Mouse (Mus musculus) G1E (cell line): ENCODE results near the gene Hist1h2bh.

Experiments
- CTCF ChIP-seq: IDR thresholded peaks from 2 replicates; pipeline ENCODE4 v1.5.1; 2012; ENCODE audit warnings: low read depth, low read length, inconsistent platforms, mixed read lengths
- GATA1 ChIP-seq: IDR thresholded peaks from 2 replicates; pipeline ENCODE4 v1.6.1; 2012; ENCODE audit warnings: borderline replicate concordance, low read length, inconsistent platforms, mixed read lengths
- GATA2 ChIP-seq: IDR thresholded peaks from 2 replicates; pipeline ENCODE4 v1.6.1; 2012; ENCODE audit warnings: low read depth, low read length, inconsistent platforms, borderline replicate concordance
- POLR2AphosphoS5 ChIP-seq: IDR thresholded peaks from 2 replicates; pipeline ENCODE4 v1.6.1; 2012; ENCODE audit warnings: low read depth, low read length, inconsistent platforms; ENCODE audit not compliant: insufficient replicate concordance
- TAL1 ChIP-seq: conservative IDR thresholded peaks from 2 replicates; pipeline ENCODE4 v1.6.1; 2012; ENCODE audit warnings: low read depth, low read length, inconsistent platforms, mixed read lengths

- TF ChIP-seq CTCF (no peak), GATA2 (no peak), GATA1 (no peak), TAL1 (no peak), POLR2AphosphoS5 (no peak)
Measured at GRCm38 (mm10) chr13:23538249-23538648, 4.9 kb downstream of the Hist1h2bh start.
